12 mouse cellular contexts compared by ENCODE assay signal in the genomic region with DNA sequence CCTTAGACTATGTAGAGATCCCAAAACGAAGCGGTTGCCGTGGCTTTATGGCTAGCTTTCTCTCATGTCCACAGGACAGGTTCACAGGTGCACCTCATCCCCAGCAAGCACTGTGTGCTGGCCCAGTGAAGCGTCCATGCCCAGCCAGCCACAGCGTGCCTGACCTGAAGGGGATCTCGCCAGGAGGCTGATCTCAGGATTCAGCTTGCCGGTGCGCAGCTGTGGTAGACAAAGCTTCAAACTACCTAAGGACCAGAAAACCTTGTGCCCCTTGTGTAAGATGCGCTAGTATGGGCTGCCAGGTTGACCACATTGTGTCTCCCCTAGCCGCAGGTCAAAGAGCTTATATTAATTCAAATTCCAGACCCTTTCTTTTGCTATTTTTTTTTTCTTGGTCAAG. TPM values are rescaled to one million over a fixed set of nuclear protein-coding genes. Genes with fewer than 3 reads are reported as not detected.
DNase-seq lines count a peak whose midpoint lies in the region; ATAC-seq and TF ChIP-seq lines count a peak whose summit lies in the region.
"Had no signal": no experiment of that assay in that cellular context is flagged by ENCODE, and none has a peak within 500 bp of the region (broad histone marks: within the 10 kb centered on the region; RNA-seq: fewer than 3 reads in every experiment).

No protein-coding gene starts in this region.

- no peak overlapping the region for H3K27ac ChIP-seq in heart, embryonic 10.5 days
- H3K27ac ChIP-seq in cortical plate, adult 2 months (ENCODE audit: insufficient read depth, low read length) = no peak overlapping the region
- H3K27ac ChIP-seq in hindbrain, embryonic 10.5 days = peak overlapping the region; percentile 89
- peak overlapping the region; percentile 91 for H3K27ac ChIP-seq in midbrain, embryonic 15.5 days

- peaks cover 27% of the 10 kb centered on the region for H3K27me3 ChIP-seq in heart, embryonic 10.5 days (ENCODE audit: insufficient read depth, poor library complexity, severe bottlenecking)
- H3K27me3 ChIP-seq in hindbrain, embryonic 10.5 days (ENCODE audit: insufficient read depth, poor library complexity, severe bottlenecking) = no peaks in the 10 kb centered on the region; the same call in 1 of the 2 replicates
- no peaks in the 10 kb centered on the region for H3K27me3 ChIP-seq in midbrain, embryonic 15.5 days (replicated peaks)

- TF ChIP-seq POLR2A in cortical plate, adult 2 months (IDR thresholded peaks at IDR 0.05; ENCODE audit: extremely low read depth, insufficient read depth, low read length) = no peak

- peak overlapping the region; percentile 39; the same call in 1 of the 2 replicates for H3K4me3 ChIP-seq in heart, embryonic 10.5 days
- H3K4me3 ChIP-seq in cortical plate, adult 2 months (ENCODE audit: insufficient read depth, low read length) = peak overlapping the region; percentile 54
- peak overlapping the region; percentile 66 for H3K4me3 ChIP-seq in hindbrain, embryonic 10.5 days
- peak overlapping the region; percentile 63 for H3K4me3 ChIP-seq in midbrain, embryonic 15.5 days

- ATAC-seq in midbrain, embryonic 15.5 days (replicated peaks) = no peak
- ATAC-seq: intestine, embryonic 16.5 days had no signal

- intact Hi-C loops in left cerebral cortex, postnatal 10 days (cut with DNase I) = no loop called here

- H3K36me3 ChIP-seq in heart, embryonic 10.5 days = no peaks in the 10 kb centered on the region
- no peaks in the 10 kb centered on the region for H3K36me3 ChIP-seq in hindbrain, embryonic 10.5 days
- no peaks in the 10 kb centered on the region for H3K36me3 ChIP-seq in midbrain, embryonic 15.5 days (replicated peaks)

- H3K4me1 ChIP-seq in heart, embryonic 10.5 days = no peaks in the 10 kb centered on the region
- no peaks in the 10 kb centered on the region for H3K4me1 ChIP-seq in cortical plate, adult 2 months (ENCODE audit: control insufficient read depth, insufficient read depth, low read length)
- no peaks in the 10 kb centered on the region for H3K4me1 ChIP-seq in hindbrain, embryonic 10.5 days (replicated peaks)
- no peaks in the 10 kb centered on the region for H3K4me1 ChIP-seq in midbrain, embryonic 15.5 days

- H3K9ac ChIP-seq in midbrain, embryonic 15.5 days = peak overlapping the region; percentile 65

- no peak for TF ChIP-seq CTCF in cortical plate, adult 2 months (IDR thresholded peaks at IDR 0.05; ENCODE audit: extremely low read depth, insufficient read depth, low read length)

- no peaks in the 10 kb centered on the region for H3K9me3 ChIP-seq in heart, embryonic 10.5 days
- H3K9me3 ChIP-seq in hindbrain, embryonic 10.5 days = no peaks in the 10 kb centered on the region; the same call in 1 of the 2 replicates
- no peaks in the 10 kb centered on the region for H3K9me3 ChIP-seq in midbrain, embryonic 15.5 days

- peak overlapping the region; percentile 49 for H3K4me2 ChIP-seq in midbrain, embryonic 15.5 days

- 17% methylated on average over 10 of the region's 10 CpGs for WGBS in heart, embryonic 10.5 days
- 13% methylated on average over 10 of the region's 10 CpGs for WGBS in hindbrain, embryonic 10.5 days
- WGBS in midbrain, embryonic 15.5 days = 28% methylated on average over 10 of the region's 10 CpGs

- no peak for DNase-seq in heart, embryonic 10.5 days (ENCODE audit: low spot score)
- no peak for DNase-seq in heart, postnatal 4 days
- DNase-seq in hindbrain, embryonic 10.5 days (ENCODE audit: low spot score) = peak; percentile 10
- no peak for DNase-seq in left cerebral cortex, postnatal 10 days (ENCODE audit: extremely low spot score in 1 of 2, low spot score in 2 of 2)
- no peak for DNase-seq in kidney, postnatal 25 days
- DNase-seq in kidney, adult 18-20 months = no peak

RNA-seq across cellular contexts. Expression of a gene that starts 3.1 kb away (rescaled TPM):
- 0.08 and 0.33 TPM in 2 replicates for polyA plus RNA-seq in heart, embryonic 10.5 days (2016; fragmentation: Nextera tagmentation; extraction: Ambion mirVana)
- total RNA-seq in heart, postnatal 4 days (2021) = not detected
- polyA plus RNA-seq in cortical plate, adult 2 months (2012; rRNA removed) = 5.6 and 8.5 TPM in 2 replicates
- polyA plus RNA-seq in hindbrain, embryonic 10.5 days (2016; fragmentation: Nextera tagmentation; extraction: Ambion mirVana) = 17.3 and 18.8 TPM in 2 replicates
- 26.2 and 26.3 TPM in 2 replicates for polyA plus RNA-seq in midbrain, embryonic 15.5 days (2015; fragmentation: Nextera tagmentation; extraction: Ambion mirVana)
- total RNA-seq in left cerebral cortex, postnatal 10 days (2021) = 1 to 10 TPM; 4.7 to 5.5 TPM
- total RNA-seq: liver, adult 2 months; megakaryocyte progenitor cell, adult 5-6 weeks had no signal
- polyA plus RNA-seq: liver, adult 2 months; testis, adult 2 months had no signal

Comparison
In these comparisons a context has a peak if more than half of its experiments do, and no peak if none do; other contexts are left out.
1. H3K27ac ChIP-seq: peak in hindbrain, embryonic 10.5 days (single experiment) and midbrain, embryonic 15.5 days (single experiment); none in heart, embryonic 10.5 days (single experiment) and cortical plate, adult 2 months (single experiment).
2. Peak in every context shown above with its lines, with median percentiles within 50 percentile points of each other: H3K4me3 ChIP-seq.